20 mouse cellular contexts compared by ENCODE assay signal in the genomic region with DNA sequence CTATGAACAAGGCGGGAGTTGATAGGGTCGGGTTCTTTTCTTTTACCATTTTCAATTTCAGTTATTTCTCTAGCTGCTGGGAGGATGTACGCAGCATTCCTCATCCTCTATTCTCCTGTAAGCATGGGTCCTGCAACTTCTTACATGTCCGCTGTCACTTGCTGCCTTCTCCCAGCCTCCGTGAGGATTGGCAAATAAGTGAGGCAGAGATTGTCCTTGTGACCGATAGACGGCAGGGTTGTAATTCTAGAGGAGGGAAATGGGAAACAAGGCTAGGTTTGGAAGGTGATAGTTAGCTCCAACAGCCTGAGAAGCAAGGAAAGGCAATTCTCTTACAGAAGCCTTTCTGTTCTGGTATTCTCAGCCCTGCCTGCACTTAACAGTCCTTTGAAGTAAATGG.
"Had no signal": no experiment of that assay in that cellular context is flagged by ENCODE, and none has a peak within 500 bp of the region (broad histone marks: within the 10 kb centered on the region; RNA-seq: fewer than 3 reads in every experiment).

No protein-coding gene starts in this region.

- DNase-seq: kidney, adult 11 months; kidney, postnatal 14 days; left cerebral cortex, postnatal 4 days; liver, postnatal 0 days; lung, postnatal 36 days; retina, postnatal 1 day; right cerebral cortex, postnatal 25 days; spleen, adult 18-20 months; thymus, adult 18-20 months; thymus, postnatal 36 days had no signal

- H3K27ac ChIP-seq: limb, embryonic 12.5 days; limb, embryonic 15.5 days; liver, embryonic 14.5 days; midbrain, embryonic 10.5 days; midbrain, embryonic 13.5 days; neural tube, embryonic 13.5 days; stomach, embryonic 15.5 days had no signal

- H3K4me2 ChIP-seq: limb, embryonic 12.5 days; limb, embryonic 15.5 days; liver, embryonic 11.5 days; midbrain, embryonic 13.5 days; neural tube, embryonic 13.5 days; stomach, embryonic 15.5 days had no signal

- H3K36me3 ChIP-seq: limb, embryonic 12.5 days; limb, embryonic 15.5 days; midbrain, embryonic 10.5 days; midbrain, embryonic 13.5 days; neural tube, embryonic 13.5 days; stomach, embryonic 15.5 days had no signal

- H3K4me3 ChIP-seq: limb, embryonic 12.5 days; limb, embryonic 15.5 days; megakaryocyte, embryonic 14.5 days; midbrain, embryonic 10.5 days; midbrain, embryonic 13.5 days; myocyte; neural tube, embryonic 13.5 days; stomach, embryonic 15.5 days had no signal

- H3K9ac ChIP-seq: limb, embryonic 12.5 days; limb, embryonic 15.5 days; liver, embryonic 14.5 days; liver, postnatal 0 days; midbrain, embryonic 13.5 days; neural tube, embryonic 13.5 days; stomach, embryonic 15.5 days had no signal

- H3K4me1 ChIP-seq: limb, embryonic 15.5 days; megakaryocyte, embryonic 14.5 days; midbrain, embryonic 10.5 days; midbrain, embryonic 13.5 days; neural tube, embryonic 13.5 days; stomach, embryonic 15.5 days had no signal

- H3K9me3 ChIP-seq: limb, embryonic 12.5 days; limb, embryonic 15.5 days; megakaryocyte, embryonic 14.5 days; midbrain, embryonic 10.5 days; midbrain, embryonic 13.5 days; neural tube, embryonic 13.5 days; stomach, embryonic 15.5 days had no signal

- ATAC-seq: liver, postnatal 0 days had no signal

- H3K27me3 ChIP-seq: limb, embryonic 12.5 days; limb, embryonic 15.5 days; megakaryocyte, embryonic 14.5 days; midbrain, embryonic 13.5 days; neural tube, embryonic 13.5 days; stomach, embryonic 15.5 days had no signal
